In genomic region chr7:48810652-48811051, GRCm38 (mm10) we compare ENCODE assay signal across 28 mouse cellular contexts. TPM values are rescaled to one million over a fixed set of nuclear protein-coding genes. Genes with fewer than 3 reads are reported as not detected.
"Had no signal": no experiment of that assay in that cellular context is flagged by ENCODE, and none has a peak within 500 bp of the region (broad histone marks: within the 10 kb centered on the region; RNA-seq: fewer than 3 reads in every experiment).

No protein-coding gene starts in this region.

- H3K4me3 ChIP-seq: heart, adult 2 months; heart, embryonic 13.5 days; heart, embryonic 15.5 days; hindbrain, embryonic 13.5 days; hindbrain, embryonic 15.5 days; kidney, embryonic 15.5 days; left cerebral cortex, adult 2 months; limb, embryonic 10.5 days; limb, embryonic 12.5 days; liver, embryonic 13.5 days had no signal

- H3K4me1 ChIP-seq: heart, embryonic 13.5 days; hindbrain, embryonic 13.5 days; hindbrain, embryonic 15.5 days; kidney, embryonic 15.5 days; limb, embryonic 10.5 days; limb, embryonic 12.5 days; liver, embryonic 13.5 days had no signal

- H3K27me3 ChIP-seq: heart, embryonic 13.5 days; heart, embryonic 15.5 days; hindbrain, embryonic 13.5 days; hindbrain, embryonic 15.5 days; kidney, embryonic 15.5 days; limb, embryonic 12.5 days; liver, embryonic 13.5 days had no signal

- H3K9me3 ChIP-seq: heart, embryonic 13.5 days; heart, embryonic 15.5 days; hindbrain, embryonic 13.5 days; hindbrain, embryonic 15.5 days; kidney, embryonic 15.5 days; limb, embryonic 10.5 days; limb, embryonic 12.5 days; liver, embryonic 13.5 days had no signal

- ATAC-seq: hindbrain, postnatal 0 days; intestine, embryonic 16.5 days had no signal

- H3K27ac ChIP-seq: heart, adult 2 months; heart, embryonic 13.5 days; heart, embryonic 15.5 days; hindbrain, embryonic 13.5 days; hindbrain, embryonic 15.5 days; hindbrain, postnatal 0 days; kidney, embryonic 15.5 days; kidney, postnatal 0 days; left cerebral cortex, adult 2 months; limb, embryonic 10.5 days; limb, embryonic 12.5 days; liver, embryonic 13.5 days had no signal

- H3K9ac ChIP-seq: heart, embryonic 13.5 days; heart, embryonic 15.5 days; hindbrain, embryonic 13.5 days; hindbrain, embryonic 15.5 days; kidney, embryonic 15.5 days; limb, embryonic 12.5 days; liver, embryonic 13.5 days had no signal

- DNase-seq: gastrocnemius, postnatal 14 days; gastrocnemius, postnatal 36 days; heart, adult 2 months; heart, postnatal 14 days; heart, postnatal 36 days; kidney, adult 11 months; kidney, adult 2 months; kidney, adult 9 months; kidney, postnatal 14 days; kidney, postnatal 36 days; layer of hippocampus, adult 9-11 months; layer of hippocampus, postnatal 36 days; liver, embryonic 13.5 days had no signal

- H3K4me2 ChIP-seq: heart, embryonic 11.5 days; heart, embryonic 13.5 days; heart, embryonic 15.5 days; hindbrain, embryonic 13.5 days; hindbrain, embryonic 15.5 days; kidney, embryonic 15.5 days; limb, embryonic 12.5 days; liver, embryonic 13.5 days had no signal

RNA-seq across cellular contexts. Expression of gene Csrp3, which starts 37.2 kb away (rescaled TPM):
- polyA plus RNA-seq: hindbrain, embryonic 11.5 days; hindbrain, postnatal 0 days; intestine, embryonic 14.5 days; kidney, postnatal 0 days; large intestine, adult 2 months had no signal
